Mouse (Mus musculus) ES-Bruce4 (cell line): ENCODE data around the gene Ache. TPM values are rescaled to one million over a fixed set of nuclear protein-coding genes. Genes with fewer than 3 reads are reported as not detected.
A peak's percentile ranks its signal among the peaks of the same experiment; 100 is the strongest.

Source experiments
- H3K27ac ChIP-seq: 2 replicates; pipeline ENCODE4 v1.5.1; 2012; ENCODE audit warnings: low read length, inconsistent platforms; ENCODE audit not compliant: insufficient read depth
- H3K27me3 ChIP-seq: 2 replicates; pipeline ENCODE4 v1.6.1; 2012; ENCODE audit warnings: mild to moderate bottlenecking, low read length, inconsistent platforms; ENCODE audit not compliant: control insufficient read depth, poor library complexity, insufficient read depth, severe bottlenecking
- H3K36me3 ChIP-seq: 2 replicates; pipeline ENCODE4 v1.6.1; 2012; ENCODE audit warnings: inconsistent platforms, mild to moderate bottlenecking, low read length, moderate library complexity; ENCODE audit not compliant: control insufficient read depth, poor library complexity, insufficient read depth, severe bottlenecking
- H3K4me1 ChIP-seq: one replicate; pipeline ENCODE4 v1.8.1; 2011; ENCODE audit warnings: low read length; ENCODE audit not compliant: control insufficient read depth, insufficient read depth
- H3K4me3 ChIP-seq: 2 replicates; pipeline ENCODE4 v1.5.1; 2011; ENCODE audit warnings: low read depth, mild to moderate bottlenecking, low read length
- H3K9ac ChIP-seq: 2 replicates; pipeline ENCODE4 v1.6.1; 2012; ENCODE audit warnings: low read depth, mild to moderate bottlenecking, inconsistent platforms; ENCODE audit not compliant: poor library complexity, severe bottlenecking
- H3K9me3 ChIP-seq: replicated peaks from 2 replicates; pipeline ENCODE4 v1.6.1; 2012; ENCODE audit warnings: mild to moderate bottlenecking, low read length, inconsistent platforms; ENCODE audit not compliant: control insufficient read depth, poor library complexity, insufficient read depth, severe bottlenecking
- CTCF ChIP-seq: IDR thresholded peaks from one replicate; pipeline ENCODE4 v1.8.1; 2011; ENCODE audit warnings: low read depth, low read length
- EP300 ChIP-seq: IDR thresholded peaks from 2 replicates; pipeline ENCODE4 v1.6.1; 2011; ENCODE audit warnings: low read depth, low read length; ENCODE audit not compliant: insufficient read depth
- POLR2A ChIP-seq: IDR thresholded peaks from one replicate; pipeline ENCODE4 v1.8.1; 2011; ENCODE audit warnings: low read length; ENCODE audit not compliant: insufficient read depth
- polyA plus RNA-seq: library from polyadenylated mRNA; stranded (reverse); fragments of >200 nt; gene quantifications from 2 replicates; pipeline ENCODE4 v1.2.4, GENCODE M21; 2011; ENCODE audit warnings: low read depth; ENCODE audit not compliant: missing spikeins, insufficient read depth, insufficient read length

Ache gene
- polyA plus RNA-seq, 1 experiment: 0.31 TPM

DNA sequence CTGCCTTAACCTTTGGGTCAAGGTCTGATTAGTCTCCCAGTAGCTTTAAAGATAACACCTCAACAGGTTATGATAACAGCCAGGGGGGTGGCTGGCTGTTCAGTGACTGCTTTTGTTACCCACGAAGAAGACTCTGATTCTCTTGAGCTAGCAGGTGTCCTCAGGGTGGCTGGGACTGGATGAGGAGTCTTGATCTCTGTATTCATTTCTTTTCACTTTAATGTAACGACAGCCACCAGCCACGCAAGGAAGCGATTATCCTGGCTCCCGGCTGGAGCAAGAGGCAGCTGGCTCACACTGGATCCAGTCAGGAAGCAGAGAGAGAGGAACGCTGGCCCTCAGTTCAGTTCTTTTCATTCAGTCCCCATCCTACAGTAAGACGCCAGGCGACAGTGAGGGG is 49.9 kb downstream of the Ache start:
- Histone ChIP-seq H3K4me1 (peaks cover 2% of the 10 kb centered on the region), H3K4me3 (no peak overlapping the region)

DNA sequence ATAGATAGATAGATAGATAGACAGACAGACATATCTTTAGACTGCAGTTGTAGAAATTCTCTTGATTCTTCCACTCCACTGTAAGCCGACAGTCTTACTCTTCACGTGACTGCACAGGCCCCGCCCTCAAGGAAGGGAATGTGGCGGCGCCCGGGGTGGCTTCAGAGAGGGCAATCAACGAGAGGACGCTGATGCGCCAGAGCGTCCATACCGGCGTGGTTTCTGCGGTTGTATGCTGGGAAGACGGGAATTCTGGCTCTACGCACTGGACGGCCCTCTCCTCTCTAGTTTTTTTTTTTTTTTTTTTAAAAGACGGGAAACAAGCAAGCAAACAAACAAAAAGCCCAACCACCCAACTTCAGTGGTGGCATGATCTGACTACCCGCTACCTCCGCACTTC is 50.9 kb downstream of the Ache start:
- Histone ChIP-seq H3K36me3 (no peaks in the 10 kb centered on the region), H3K4me3 (peak overlapping the region; percentile 61), H3K27ac (0 out of 2 replicates have a peak overlapping the region, but pooled peaks have one; percentile 1), H3K4me1 (peaks cover 2% of the 10 kb centered on the region), H3K9me3 (no peaks in the 10 kb centered on the region), H3K27me3 (no peaks in the 10 kb centered on the region), H3K9ac (peak overlapping the region; percentile 35)
- 0 out of 2 replicates have a peak, but pooled peaks have one; percentile 34 for TF ChIP-seq EP300
- no peak for TF ChIP-seq CTCF

More for the DNA sequence above, 49.9 kb downstream of the Ache start:
- Histone ChIP-seq H3K27me3 (no peaks in the 10 kb centered on the region), H3K27ac (no peak overlapping the region; the same call in 1 of the 2 replicates), H3K9ac (no peak overlapping the region), H3K9me3 (no peaks in the 10 kb centered on the region), H3K36me3 (no peaks in the 10 kb centered on the region)
- TF ChIP-seq EP300 (peak; percentile 74; the same call in 1 of the 2 replicates), CTCF (no peak)

GRCm38 (mm10) chr5:137338663-137339289 is 51.5 kb downstream of the Ache start:
- Histone ChIP-seq H3K9ac (peak overlapping the region; percentile 35), H3K27me3 (no peaks in the 10 kb centered on the region), H3K9me3 (no peaks in the 10 kb centered on the region), H3K27ac (0 out of 2 replicates have a peak overlapping the region, but pooled peaks have one; percentile 20), H3K4me1 (peaks cover 2% of the 10 kb centered on the region), H3K4me3 (peak overlapping the region; percentile 61), H3K36me3 (no peaks in the 10 kb centered on the region)
- TF ChIP-seq EP300 (no peak), POLR2A (peak; percentile 6)

- no peaks in the 10 kb centered on the region for H3K27me3 ChIP-seq
- peak overlapping the region; percentile 20; the same call in 1 of the 2 replicates for H3K27ac ChIP-seq
- H3K36me3 ChIP-seq: no peaks in the 10 kb centered on the region
- H3K9ac ChIP-seq: peak overlapping the region; percentile 35
- TF ChIP-seq POLR2A (no peak), EP300 (no peak), CTCF (no peak)
- H3K9me3 ChIP-seq: no peaks in the 10 kb centered on the region
- peaks cover 2% of the 10 kb centered on the region for H3K4me1 ChIP-seq
- peak overlapping the region; percentile 61 for H3K4me3 ChIP-seq
These were observed 52.1 kb downstream of the Ache start for GRCm38 (mm10) chr5:137339290-137339979.

- TF ChIP-seq EP300 (no peak), CTCF (no peak), POLR2A (no peak)
- no peaks in the 10 kb centered on the region for H3K36me3 ChIP-seq
- peaks cover 2% of the 10 kb centered on the region for H3K4me1 ChIP-seq
- H3K9ac ChIP-seq: no peak overlapping the region
- no peaks in the 10 kb centered on the region for H3K27me3 ChIP-seq
- no peak overlapping the region for H3K4me3 ChIP-seq
- no peaks in the 10 kb centered on the region for H3K9me3 ChIP-seq
- H3K27ac ChIP-seq: no peak overlapping the region
These were observed 52.9 kb downstream of the Ache start for GRCm38 (mm10) chr5:137340222-137340621.

- TF ChIP-seq CTCF (no peak), EP300 (no peak), POLR2A (no peak)
- H3K27ac ChIP-seq: no peak overlapping the region
These were observed 55.2 kb downstream of the Ache start for GRCm38 (mm10) chr5:137342407-137343012.

More at GRCm38 (mm10) chr5:137342407-137343012, 55.2 kb downstream of the Ache start:
- Histone ChIP-seq H3K4me1 (peaks cover 2% of the 10 kb centered on the region), H3K9ac (no peak overlapping the region), H3K36me3 (no peaks in the 10 kb centered on the region), H3K9me3 (no peaks in the 10 kb centered on the region), H3K27me3 (no peaks in the 10 kb centered on the region), H3K4me3 (no peak overlapping the region)
